Mouse (Mus musculus) heart, postnatal 4 days (tissue): ENCODE measurements around the gene Armh3. TPM values are rescaled to one million over a fixed set of nuclear protein-coding genes. Genes with fewer than 3 reads are reported as not detected.
"Not testable (repeated sequence)": the region's sequence is repeated elsewhere in the genome, so short reads cannot be mapped to it uniquely, and the experiment has no call there.

ENCODE experiments used
- DNase-seq: peaks from one replicate; pipeline ENCODE4 v3.0.0; 2021
- total RNA-seq, 2 experiments: library from RNA; stranded (reverse); gene quantifications; 2 replicates each; pipeline ENCODE4 v1.2.3; 2021

Armh3 gene
- total RNA-seq, 2 experiments from 2014 or later: 14.8 to 16.9 TPM

DNA sequence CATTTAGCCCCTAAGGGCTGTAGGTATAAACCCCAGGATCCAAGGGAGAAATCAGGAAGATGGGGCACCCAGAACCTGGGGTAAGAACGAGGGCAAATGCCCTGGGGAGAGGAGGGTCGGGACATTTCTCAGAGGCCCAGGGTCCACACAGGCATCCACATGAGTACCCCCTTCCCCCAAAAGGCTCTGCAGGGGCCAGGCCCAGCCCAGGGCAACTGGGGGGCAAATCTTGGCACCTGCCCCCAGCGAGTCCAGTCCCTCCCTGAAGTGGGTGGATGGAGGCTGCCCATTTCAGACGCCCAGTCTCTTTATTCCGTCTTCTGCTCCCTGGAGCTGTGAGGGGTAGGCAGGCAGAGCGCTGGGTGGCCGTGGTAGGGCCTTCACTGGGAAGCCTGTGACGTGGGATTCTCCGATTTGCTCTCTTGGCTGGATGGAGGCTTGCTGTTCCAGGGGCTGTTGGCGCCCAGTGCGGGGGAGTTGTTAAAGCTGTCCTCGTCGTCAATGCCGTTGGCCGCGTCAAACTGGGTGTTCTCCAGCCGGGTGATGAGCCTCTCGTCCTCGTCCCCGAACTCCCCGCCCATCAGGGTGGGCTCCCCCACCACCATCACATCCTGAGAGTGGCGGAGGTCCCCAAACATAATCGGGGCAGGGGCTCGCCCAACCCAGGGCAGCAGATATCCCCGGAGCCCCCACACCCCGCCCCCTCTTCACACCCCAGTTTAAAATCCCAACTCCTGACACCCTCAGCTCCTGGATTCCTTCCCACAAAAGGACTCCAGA lies 34.6 kb upstream of the Armh3 start:
- no peak for DNase-seq

DNA sequence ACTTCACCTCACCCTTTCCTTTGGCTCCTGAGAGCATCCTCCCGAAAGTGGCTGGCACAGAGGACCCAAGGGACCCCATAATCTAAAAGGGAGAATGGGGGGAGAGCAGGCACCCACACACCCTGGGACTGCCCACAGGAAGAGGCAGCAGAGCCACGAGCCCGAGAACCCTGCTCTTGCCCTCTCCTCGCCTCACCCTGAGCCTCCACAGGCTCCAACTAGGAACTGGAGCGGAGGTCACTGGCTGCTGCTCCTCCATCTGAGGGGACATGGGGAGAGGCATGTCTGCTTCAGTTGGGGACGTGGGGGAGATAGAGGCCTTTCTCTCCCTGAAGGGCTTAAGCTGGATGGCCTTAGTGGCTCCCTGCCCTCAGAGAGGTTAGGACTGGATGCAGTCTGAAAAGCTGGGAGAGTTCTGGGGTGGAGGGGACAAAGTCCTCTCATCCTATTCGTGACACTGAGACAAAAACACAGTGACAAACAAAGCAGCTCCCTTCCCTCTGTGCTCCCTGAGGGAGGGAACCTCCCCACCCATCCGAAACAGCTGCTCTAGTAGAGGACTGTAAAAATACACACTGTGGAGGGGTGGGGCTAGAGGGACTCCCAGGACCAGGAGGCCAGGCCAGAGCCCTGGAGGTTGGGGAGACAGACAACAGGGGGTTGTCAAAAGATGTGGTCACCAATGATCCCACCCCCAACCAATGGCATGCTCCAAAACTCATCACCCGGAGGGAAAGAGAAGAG lies 33.6 kb upstream of the Armh3 start:
- DNase-seq: no peak

DNA sequence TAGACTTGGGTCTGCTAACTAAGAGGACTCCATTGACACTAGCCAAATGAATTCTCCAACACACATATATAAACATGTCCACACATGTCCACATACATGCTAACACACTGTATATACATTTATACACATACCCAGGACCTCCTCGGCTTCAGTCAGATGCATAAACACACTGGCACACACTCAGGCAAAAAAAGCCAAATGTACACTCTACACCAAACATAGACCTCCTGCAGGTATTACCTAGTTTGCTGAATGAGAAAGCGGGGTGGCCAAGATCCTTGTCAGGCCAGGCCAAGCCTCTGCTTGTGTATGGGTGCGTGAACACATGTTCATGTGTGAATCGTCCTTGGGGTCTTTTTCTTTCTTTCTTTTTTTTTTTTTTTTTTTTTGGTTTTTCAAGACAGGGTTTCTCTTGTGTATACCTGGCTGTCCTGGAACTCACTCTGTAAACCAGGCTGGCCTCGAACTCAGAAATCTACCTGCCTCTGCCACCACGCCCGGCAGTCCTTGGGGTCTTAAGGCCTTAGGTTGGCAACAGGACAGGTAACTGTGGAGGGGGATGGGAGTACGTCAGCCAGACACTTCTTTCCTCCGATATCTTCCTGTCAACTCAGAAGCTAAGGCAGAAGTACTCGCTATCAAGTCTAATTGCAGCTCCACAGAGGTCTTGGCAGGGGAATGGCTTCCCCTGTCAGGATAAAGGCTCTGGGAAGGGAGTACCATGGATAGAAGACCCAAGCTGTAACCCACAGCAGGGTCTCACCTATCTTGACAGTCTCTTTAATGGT lies 32.1 kb upstream of the Armh3 start:
- no peak for DNase-seq

DNA sequence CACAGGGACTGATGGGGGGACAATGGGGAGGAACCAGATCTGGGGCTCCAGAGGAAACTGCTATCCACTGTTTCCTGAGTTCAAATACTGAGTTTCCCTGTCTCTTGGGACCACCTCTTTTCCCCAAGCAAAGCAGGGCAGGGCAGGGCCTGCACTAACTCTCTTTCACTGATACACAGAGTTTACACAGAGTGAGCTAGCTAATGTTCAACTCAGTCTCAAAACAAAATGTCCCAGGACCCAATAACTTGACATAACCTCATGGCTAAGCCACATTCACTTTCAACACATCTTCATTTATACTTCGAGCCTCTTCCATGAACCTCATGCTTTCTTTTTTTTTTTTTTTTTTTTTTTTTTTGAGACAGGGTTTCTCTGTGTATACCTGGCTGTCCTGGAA lies 31.4 kb upstream of the Armh3 start:
- no peak for DNase-seq

DNA sequence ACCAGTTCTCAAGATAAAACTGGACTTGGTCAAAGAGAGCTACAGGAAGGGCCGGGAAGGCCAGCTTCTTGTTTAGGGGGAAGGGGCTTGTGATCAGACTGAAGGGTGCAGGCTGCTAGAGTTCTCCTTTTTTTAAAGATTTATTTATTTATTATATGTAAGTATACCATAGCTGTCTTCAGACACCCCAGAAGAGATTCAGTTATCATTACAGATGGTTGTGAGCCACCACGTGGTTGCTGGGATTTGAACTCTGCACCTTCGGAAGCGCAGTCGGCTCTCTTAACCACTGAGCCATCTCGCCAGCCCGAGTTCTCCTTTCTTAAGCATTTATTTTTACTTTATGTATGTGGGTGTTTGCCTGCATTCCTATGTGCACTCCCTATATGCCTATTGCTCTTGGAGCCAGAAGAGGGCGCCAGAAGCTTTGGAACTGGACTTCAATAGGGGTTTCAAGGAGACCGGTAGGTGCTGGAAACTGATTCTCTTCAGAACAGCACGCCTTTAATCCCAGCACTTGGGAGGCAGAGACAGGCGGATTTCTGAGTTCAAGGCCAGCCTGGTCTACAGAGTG lies 30.5 kb upstream of the Armh3 start:
- no peak for DNase-seq

DNA sequence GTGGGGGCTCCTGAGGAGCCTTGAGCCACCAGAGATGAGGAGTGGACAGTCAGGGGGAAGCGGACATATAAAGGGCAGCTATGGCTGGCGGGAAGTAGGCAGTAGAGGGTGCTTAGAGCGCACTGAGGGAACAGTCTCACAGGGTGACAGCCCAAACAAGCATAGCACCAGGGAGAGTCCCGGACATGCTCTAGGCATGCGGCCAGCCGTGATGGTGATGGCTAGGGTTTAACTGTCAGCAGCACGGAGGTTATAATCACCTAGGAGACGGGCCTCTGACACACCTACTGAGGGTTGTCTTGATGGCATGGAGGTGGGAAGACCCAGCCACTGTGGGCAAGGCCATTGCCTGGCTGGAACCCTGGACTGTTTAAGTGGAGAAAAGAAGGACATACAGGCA lies 28.3 kb upstream of the Armh3 start:
- peak; percentile 72 for DNase-seq

DNA sequence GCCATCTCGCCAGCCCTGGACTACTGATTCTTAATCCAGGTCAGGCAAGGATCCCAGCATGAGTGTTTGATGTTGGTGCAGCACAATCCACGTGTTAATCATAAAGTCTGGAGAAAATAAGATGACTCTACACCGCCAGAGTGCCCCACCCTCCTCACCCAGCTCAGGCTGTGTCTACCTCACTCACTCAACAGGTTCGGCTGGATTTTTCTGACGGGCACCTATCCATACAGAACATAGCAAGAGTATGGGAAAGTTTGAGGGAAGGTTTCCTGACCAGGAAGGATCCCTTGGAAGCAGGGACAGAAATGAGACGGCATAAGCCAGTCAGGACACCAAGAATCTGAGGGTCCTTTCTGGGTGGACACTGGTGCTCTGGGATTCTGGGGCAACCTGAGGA lies 26.7 kb upstream of the Armh3 start:
- DNase-seq: no peak

DNA sequence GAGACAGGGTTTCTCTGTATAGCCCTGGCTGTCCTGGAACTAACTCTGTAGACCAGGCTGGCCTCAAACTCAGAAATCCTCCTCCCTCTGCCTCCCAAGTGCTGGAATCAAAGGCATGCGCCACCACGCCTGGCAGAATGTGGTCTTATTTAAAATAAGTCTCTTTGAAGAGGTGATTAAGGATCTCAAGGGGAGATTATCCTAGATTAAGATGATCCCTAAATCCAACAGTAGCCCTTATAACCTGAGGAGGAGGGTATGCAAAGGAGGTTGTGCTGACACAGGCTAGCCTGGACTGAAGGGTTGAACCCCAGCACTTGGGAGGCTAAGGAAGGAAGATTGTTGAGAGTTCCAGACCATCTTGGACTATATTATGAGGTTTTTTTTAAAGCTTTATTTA lies 17.7 kb upstream of the Armh3 start:
- no peak for DNase-seq

DNA sequence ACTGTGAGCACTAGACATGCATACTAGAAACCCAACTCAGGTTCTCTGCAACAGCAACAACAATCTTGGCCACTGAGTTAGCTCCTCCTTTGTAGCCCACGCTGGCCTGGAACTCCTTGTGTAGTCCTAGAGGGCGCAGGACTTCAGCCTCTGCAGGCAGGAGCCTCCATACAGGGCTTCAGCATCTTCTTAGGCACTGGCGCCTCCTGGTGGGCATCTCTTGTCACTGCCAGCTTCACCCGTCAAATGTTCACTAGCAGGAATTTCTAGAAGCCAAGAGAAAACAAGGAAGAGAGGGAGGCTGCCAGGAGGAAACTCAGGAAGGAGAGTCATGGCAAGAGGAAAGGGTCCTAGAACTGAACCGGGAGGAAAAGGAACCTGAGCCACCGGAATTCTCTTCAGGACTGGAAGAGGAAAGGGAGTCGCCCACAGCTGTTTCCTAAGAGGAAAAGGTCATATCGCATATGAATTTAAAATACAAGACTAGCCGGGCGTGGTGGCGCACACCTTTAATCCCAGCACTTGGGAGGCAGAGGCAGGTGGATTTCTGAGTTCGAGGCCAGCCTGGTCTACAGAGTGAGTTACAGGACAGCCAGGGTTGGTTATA lies 16.4 kb upstream of the Armh3 start:
- DNase-seq: peak; percentile 92

DNA sequence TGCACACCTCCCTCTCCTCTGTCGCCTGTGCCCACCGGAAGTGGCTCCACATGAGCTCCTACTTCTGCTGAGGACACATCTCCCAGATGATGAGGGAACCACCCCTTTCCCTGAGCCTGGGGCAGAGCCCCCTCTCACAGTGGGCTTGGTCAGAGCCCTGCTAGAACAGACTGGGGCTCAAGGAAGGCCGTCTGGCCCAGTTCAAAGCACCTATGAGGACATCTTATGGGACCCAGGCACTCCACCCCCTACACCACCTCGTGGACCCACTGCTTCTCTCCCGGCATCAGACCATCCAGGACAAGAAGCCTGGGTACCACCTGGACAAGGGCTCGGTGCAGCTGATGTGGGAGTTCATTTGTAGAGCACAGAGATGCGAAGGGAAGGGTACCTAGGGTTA lies 7.4 kb upstream of the Armh3 start:
- no peak for DNase-seq

DNA sequence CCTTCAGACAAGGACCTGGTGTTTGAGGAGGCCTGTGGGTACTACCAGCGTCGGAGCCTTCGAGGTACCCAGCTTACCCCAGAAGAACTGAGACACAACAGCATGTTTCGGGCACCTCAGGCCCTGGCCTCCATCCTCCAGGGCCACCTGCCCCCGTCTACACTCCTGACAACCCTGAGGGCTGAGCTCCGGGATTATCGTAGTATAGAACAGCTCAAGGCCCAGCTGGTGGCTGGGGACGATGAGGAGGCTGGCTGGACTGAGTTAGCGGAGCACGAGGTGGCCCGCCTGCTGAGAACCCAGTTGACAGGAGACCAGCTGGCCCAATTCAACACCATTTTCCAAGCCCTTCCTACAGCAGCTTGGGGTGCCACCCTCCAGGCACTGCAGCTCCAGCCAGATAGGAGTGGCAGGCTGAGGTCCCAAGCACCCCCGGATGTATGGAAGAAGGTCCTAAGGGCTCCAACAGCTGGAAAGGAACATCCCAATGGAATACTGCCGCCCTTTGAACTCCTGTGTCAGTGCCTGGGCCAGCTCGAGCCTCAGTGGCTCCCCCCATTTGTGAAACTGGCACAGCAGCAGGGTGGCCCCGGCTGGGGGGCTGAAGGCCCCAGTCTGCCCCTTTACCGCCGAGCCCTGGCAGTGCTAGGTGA lies 6.7 kb upstream of the Armh3 start:
- DNase-seq: no peak

DNA sequence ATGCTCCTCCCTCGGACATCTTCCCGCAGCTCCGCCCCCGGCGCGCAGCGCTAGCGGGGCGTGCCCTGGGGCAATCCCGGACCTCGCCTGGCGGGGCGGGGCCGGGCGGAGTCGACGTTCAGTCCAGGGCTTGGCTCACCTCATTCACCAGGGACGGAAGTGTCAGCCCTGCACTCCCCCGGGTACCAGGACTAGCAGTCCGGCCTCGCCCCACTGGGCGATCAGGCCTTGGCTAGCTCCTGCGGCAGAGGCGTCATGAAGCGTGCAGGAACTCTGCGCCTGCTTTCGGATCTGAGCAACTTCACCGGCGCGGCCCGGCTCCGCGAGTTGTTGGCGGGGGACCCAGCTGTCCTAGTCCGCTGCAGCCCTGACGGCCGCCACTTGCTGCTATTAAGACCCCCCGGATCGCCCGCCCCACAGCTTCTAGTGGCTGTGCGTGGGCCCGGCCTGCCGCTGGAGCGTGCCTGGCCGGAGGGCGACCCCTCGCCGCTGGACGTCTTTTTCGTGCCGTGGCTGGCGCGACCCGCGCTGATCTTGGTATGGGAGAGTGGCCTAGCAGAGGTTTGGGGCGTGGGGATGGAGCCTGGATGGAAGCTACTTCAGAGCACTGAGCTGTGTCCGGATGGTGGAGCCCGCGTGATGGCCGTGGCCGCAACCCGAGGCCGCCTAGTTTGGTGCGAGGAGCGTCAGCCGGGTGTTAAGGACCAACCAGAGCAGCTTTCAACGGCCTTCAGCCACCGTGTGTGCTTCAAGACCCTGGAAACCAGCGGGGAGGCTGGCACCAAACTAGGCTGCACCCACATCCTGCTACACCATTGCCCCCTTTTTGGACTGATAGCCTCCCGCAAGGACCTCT lies 5.3 kb upstream of the Armh3 start, which contains the start of gene Hps6:
Hps6 (plus strand) TSS at position 138 of the 856 bp plus-strand sequence.
- peak; percentile 88 for DNase-seq

DNA sequence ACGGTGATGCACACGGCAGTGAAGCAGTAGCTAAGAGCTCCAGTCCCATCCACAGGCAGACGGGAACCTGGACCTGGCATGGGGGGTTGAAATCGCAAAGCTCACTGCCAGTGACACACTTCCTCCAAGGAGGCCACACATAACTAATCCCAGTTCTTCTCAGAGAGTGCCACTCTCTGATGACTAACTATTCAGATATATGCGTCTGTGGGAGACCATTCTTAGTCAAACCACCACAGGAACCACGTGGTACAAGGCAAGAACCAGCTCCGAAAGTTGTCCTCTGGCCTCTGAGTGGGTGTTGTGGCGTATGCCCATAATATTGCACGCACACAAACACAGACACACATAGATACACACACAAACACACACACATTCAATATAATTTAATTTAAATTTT lies 4.0 kb upstream of the Armh3 start:
- no peak for DNase-seq

DNA sequence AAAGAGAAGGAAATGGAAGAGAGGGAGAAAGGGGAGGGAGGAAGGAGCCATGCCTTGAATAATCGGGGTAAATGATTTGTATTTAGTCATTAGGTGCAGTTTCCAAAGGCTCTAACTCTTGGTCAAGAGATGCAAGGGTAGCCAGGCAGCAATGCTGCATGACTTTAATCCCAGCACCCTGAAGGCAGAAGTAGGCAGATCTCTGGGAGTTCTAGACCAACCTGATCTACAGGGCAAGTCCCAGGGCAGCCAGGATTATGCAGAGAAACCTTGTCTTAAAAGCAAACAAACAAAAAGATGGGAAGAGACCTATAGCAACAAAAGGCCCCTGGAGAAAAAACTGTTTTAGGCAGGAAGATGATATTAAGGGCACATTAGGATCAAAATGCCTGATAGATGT lies 1.1 kb upstream of the Armh3 start:
- DNase-seq: no peak

DNA sequence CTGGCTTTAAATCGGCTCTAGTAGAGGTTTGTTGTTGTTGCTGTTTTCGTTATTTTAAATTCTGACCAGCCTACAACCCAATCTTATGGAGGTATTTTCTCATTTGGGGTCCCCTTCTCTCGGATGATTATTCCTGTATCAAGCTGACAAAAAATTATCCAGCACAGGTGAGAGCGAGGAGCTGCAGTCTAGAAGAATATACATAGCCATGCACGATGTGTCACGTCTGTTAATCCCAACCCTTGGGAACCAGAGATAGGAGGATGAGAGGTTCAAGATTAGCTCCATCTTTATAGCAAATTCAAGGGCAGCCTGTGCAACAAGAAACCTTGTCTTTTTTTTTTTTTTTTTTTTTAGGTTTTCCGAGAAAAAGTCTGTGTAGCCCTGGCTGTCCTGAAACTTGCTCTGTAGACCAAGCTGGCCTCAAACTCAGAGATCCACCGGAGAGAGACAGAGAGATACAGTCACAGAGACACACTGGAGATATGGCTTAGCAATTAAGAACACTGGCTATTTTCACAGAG lies 468 bp upstream of the Armh3 start:
- DNase-seq: no peak

DNA sequence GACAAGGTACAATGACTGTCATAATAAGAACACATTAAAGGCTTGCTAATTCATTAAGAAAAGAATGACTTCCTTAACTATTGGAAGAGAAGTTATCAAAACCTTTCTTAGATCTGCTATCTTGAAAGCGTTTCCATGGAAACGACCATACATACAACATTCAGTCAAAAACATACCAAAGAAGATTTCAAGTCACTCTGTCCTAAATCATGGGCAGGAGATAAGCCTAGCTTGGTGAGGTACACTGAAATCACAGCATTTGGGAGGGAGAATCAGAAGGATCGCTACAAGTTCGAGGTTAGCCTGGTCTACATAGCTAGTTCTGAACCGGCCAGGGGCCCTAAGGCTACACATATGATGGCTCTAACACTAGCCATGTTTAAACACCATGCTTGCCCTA lies 923 bp downstream of the Armh3 start:
- no peak for DNase-seq

DNA sequence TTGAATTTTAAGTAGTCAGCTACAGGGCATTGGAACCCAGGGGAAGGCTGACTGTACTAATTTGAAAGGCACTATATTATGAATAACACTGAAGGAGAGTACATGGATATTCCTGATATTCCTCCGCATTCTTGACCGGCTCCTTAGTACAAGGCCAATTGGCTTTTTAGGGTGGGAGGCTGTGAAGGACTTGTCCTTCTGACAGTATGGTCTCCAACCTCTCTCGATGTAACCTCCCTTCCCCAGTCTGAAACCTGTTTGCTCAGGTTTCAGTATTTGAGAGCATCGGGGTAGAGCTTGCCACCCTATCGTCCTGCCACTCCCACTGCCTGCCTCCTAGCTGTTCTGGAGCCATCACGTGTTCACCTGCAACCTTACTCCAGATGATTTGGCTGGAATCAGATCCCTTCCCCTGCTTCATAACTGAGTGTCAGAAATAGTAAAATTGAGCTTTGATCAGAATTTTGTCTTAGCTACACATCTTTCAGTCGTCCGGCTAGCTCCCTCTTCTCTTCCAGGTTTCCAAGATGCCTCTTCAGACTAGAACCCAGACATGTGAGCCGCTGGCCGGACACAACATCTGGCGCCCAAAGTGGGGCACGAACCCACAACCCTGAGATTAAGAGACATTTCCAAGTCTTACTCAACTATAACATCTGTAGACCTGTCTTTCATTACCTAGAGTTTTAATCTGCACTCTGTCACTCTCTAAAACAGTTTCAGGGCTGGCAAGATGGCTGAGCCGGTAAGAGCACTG lies 4.1 kb downstream of the Armh3 start:
- DNase-seq: no peak

DNA sequence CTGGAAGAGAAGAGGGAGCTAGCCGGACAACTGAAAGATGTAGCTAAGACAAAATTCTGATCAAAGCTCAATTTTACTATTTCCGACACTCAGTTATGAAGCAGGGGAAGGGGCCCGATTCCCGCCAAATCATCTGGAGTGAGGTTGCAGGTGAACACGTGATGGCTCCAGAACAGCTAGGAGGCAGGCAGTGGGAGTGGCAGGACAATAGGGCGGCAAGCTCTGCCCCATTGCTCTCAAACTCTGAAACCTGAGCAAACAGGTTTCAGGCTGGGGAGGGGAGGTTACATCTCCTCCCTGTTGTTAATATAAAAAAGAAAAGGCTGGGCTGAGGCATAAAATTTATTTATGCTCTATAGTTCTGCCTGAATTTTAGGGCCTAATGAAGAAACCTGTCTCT lies 4.8 kb downstream of the Armh3 start:
- DNase-seq: not testable (repeated sequence)

DNA sequence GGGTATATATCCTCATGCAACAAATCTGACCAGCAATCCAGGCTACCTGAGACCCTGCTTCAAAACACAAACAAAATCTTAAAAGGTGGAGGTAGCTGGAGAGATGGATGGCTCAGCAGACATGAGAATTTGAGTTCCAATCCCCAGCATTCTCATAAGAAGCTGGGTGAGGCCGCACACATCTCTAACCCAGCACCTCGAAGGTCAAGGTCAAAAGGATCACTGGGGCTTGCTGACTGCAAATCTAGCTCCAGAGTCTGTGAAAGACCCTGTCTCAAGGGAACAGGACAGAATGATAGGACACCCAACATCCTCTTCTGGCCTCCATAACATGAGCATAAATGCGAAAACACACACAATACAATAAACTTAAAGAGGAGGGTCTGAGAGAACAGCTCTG lies 7.1 kb downstream of the Armh3 start:
- no peak for DNase-seq

DNA sequence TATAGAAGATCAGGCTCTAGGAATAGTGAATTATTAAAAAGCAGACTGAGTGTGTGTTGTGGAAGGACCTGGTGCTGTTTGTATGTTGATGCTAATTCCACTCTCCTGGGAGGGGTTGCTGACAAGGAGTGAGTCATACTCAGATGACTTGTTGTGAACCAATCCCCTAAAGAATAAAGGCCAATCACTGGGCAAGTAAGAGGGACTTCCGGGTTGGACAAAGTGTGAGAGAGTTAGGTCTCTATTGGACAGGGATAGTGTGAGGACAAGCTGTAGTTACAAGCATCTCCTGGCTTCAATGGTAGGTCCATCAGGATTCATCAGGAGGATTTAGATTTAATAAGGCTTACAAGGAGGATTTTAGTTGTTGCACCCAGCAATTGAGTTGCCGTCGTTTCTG lies 10.1 kb downstream of the Armh3 start:
- no peak for DNase-seq
